Mouse (Mus musculus) midbrain, postnatal 0 days (tissue): ENCODE measurements around the gene Lancl1. TPM values are rescaled to one million over a fixed set of nuclear protein-coding genes. Genes with fewer than 3 reads are reported as not detected.

ENCODE experiments used
- ATAC-seq: fragments of 200-750 bp; cut with Nextera tagmentation; 2 replicates; pipeline ENCODE4 v1.8.0; 2017; ENCODE audit warnings: moderate number of reproducible peaks, mild to moderate bottlenecking, moderate TSS enrichment, moderate library complexity; ENCODE audit not compliant: low FRiP score
- DNase-seq: peaks from one replicate; pipeline ENCODE4 v3.0.0-alpha.2; 2015; ENCODE audit warnings: low spot score
- H3K27ac ChIP-seq: fragments of 300-500 bp; sonication (generic); 2 replicates; pipeline ENCODE4 v1.5.1; 2014; ENCODE audit warnings: low read depth, mild to moderate bottlenecking, low read length, mixed read lengths
- H3K27me3 ChIP-seq: fragments of 300-500 bp; sonication (generic); 2 replicates; pipeline ENCODE4 v1.6.1; 2014; ENCODE audit warnings: low read length, control low read depth, mixed read lengths; ENCODE audit not compliant: insufficient read depth
- H3K36me3 ChIP-seq: fragments of 300-500 bp; sonication (generic); 2 replicates; pipeline ENCODE4 v1.6.1; 2014; ENCODE audit warnings: low read length, control low read depth, mixed read lengths; ENCODE audit not compliant: insufficient read depth
- H3K4me1 ChIP-seq: fragments of 300-500 bp; sonication (generic); 2 replicates; pipeline ENCODE4 v1.6.1; 2014; ENCODE audit warnings: mild to moderate bottlenecking, control low read depth, antibody characterized with exemption, low read length, mixed read lengths; ENCODE audit not compliant: insufficient read depth
- H3K4me2 ChIP-seq: fragments of 300-500 bp; sonication (generic); 2 replicates; pipeline ENCODE4 v1.6.1; 2014; ENCODE audit warnings: low read depth, mild to moderate bottlenecking, low read length, mixed read lengths; ENCODE audit not compliant: poor library complexity, severe bottlenecking
- H3K4me3 ChIP-seq: fragments of 300-500 bp; sonication (generic); 2 replicates; pipeline ENCODE4 v1.5.1; 2014; ENCODE audit warnings: low read depth, mild to moderate bottlenecking, low read length, moderate library complexity
- H3K9ac ChIP-seq: fragments of 300-500 bp; sonication (generic); replicated peaks from 2 replicates; pipeline ENCODE4 v1.6.1; 2014; ENCODE audit warnings: mild to moderate bottlenecking, low read length, moderate library complexity, mixed read lengths; ENCODE audit not compliant: poor library complexity, severe bottlenecking
- H3K9me3 ChIP-seq: fragments of 300-500 bp; sonication (generic); 2 replicates; pipeline ENCODE4 v1.6.1; 2016; ENCODE audit warnings: low read length, control low read depth
- CTCF ChIP-seq: IDR thresholded peaks from 2 replicates; pipeline ENCODE4 v1.5.1; 2016; ENCODE audit warnings: antibody characterized with exemption, mild to moderate bottlenecking
- WGBS: fragments of 180-500 bp; shearing (Covaris S2); extraction: QIAGEN DNeasy Blood & Tissue Kit; methylation state at CpG from one replicate; pipeline ENCODE4 v1.1.7; 2014; 5-methylcytosine and 5-hydroxymethylcytosine counted together
- polyA plus RNA-seq: library from polyadenylated mRNA; unstranded; fragments of >200 nt; fragmentation: Nextera tagmentation; extraction: Ambion mirVana; gene quantifications from 2 replicates; pipeline ENCODE4 v1.2.1, GENCODE M21; 2015
- total RNA-seq: library from RNA; depleted of rRNA; stranded (reverse); fragments of >200 nt; gene quantifications from 2 replicates; pipeline ENCODE4 v1.2.3, GENCODE M21; 2014

Gene Lancl1
- total and polyA plus RNA-seq, 2 experiments from 2014 or later: 127 to 187 TPM

- no peaks in the 10 kb centered on the region for H3K27me3 ChIP-seq
- H3K4me2 ChIP-seq: no peak overlapping the region
- peaks cover 20% of the 10 kb centered on the region for H3K36me3 ChIP-seq
- 92% methylated on average over 3 of the region's 3 CpGs for WGBS
- no peak for ATAC-seq
- no peak for DNase-seq
- no peak overlapping the region for H3K9ac ChIP-seq
- no peak for TF ChIP-seq CTCF
- H3K9me3 ChIP-seq: no peaks in the 10 kb centered on the region
- H3K27ac ChIP-seq: no peak overlapping the region
- no peak overlapping the region for H3K4me3 ChIP-seq
- no peaks in the 10 kb centered on the region for H3K4me1 ChIP-seq
Measured at GRCm38 (mm10) chr1:67010520-67010919, 28.2 kb downstream of the Lancl1 start.

DNA sequence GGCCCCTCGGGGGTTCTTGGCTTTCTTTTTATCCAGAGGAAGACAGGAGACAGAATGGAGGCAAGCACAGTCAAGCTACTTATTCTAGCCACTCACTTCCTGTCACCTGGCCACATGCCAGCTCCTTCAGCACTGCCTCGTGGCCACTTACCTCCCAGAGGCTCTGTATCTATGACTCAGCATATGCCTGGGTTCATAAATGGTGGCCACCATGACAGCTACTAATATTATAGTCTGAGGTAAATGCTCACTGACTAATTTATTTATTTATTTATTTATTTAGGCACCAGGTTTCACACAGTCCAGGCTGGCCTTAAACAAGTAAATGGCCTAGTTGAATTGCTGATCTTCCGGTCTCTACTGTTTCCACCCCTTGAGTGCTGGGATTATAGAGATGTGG is 35.0 kb downstream of the Lancl1 start:
- 62% methylated on average over 3 of the region's 3 CpGs for WGBS
- H3K4me1 ChIP-seq: no peaks in the 10 kb centered on the region
- H3K27ac ChIP-seq: no peak overlapping the region
- no peak overlapping the region for H3K4me3 ChIP-seq
- H3K9me3 ChIP-seq: no peaks in the 10 kb centered on the region
- DNase-seq (peak; percentile 46), ATAC-seq (no peak)
- peaks cover 65% of the 10 kb centered on the region for H3K36me3 ChIP-seq
- H3K9ac ChIP-seq: no peak overlapping the region
- no peak overlapping the region for H3K4me2 ChIP-seq
- no peak for TF ChIP-seq CTCF
- H3K27me3 ChIP-seq: no peaks in the 10 kb centered on the region

GRCm38 (mm10) chr1:67002226-67002625 is 36.4 kb downstream of the Lancl1 start:
- Histone ChIP-seq H3K4me1 (no peaks in the 10 kb centered on the region), H3K4me3 (no peak overlapping the region), H3K9ac (no peak overlapping the region), H3K4me2 (no peak overlapping the region), H3K27ac (no peak overlapping the region), H3K27me3 (no peaks in the 10 kb centered on the region), H3K9me3 (no peaks in the 10 kb centered on the region), H3K36me3 (peaks cover 61% of the 10 kb centered on the region)
- no peak for TF ChIP-seq CTCF
- DNase-seq (no peak), ATAC-seq (no peak)
- WGBS: 86% methylated on average over 6 of the region's 6 CpGs

- Histone ChIP-seq H3K4me3 (no peak overlapping the region), H3K36me3 (peaks cover 54% of the 10 kb centered on the region), H3K27ac (no peak overlapping the region), H3K4me2 (no peak overlapping the region), H3K27me3 (no peaks in the 10 kb centered on the region), H3K9ac (no peak overlapping the region), H3K9me3 (no peaks in the 10 kb centered on the region), H3K4me1 (no peaks in the 10 kb centered on the region)
- TF ChIP-seq CTCF: no peak
- DNase-seq: no peak
- 86% methylated on average over 1 of the region's 1 CpGs for WGBS
- no peak for ATAC-seq
Measured at GRCm38 (mm10) chr1:67001367-67001766, 37.3 kb downstream of the Lancl1 start.

GRCm38 (mm10) chr1:67000484-67000883 is 38.2 kb downstream of the Lancl1 start:
- ATAC-seq: no peak

DNA sequence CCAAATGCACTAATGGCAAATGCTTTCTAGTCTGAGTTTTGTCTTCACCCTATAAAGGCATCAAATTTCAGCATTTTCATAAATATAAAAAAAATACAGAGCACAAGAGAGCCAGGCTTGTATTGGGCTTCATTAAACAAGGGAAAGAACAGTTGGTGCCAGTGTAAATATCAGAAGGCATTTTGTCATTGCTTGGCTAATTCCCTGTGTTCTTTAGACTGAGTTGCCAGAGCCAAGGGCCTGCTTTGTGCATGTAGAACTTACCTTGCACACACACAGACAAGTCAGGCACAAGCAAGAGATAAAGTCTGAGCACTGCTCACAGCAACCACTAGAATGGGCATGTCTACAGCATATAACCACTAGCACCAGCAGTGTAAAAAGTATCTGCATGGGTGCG is 40.1 kb downstream of the Lancl1 start:
- no peak for DNase-seq
- no peak for ATAC-seq
- H3K27ac ChIP-seq: no peak overlapping the region

More at GRCm38 (mm10) chr1:67000484-67000883, 38.2 kb downstream of the Lancl1 start:
- Histone ChIP-seq H3K36me3 (peaks cover 45% of the 10 kb centered on the region), H3K27ac (no peak overlapping the region), H3K27me3 (no peaks in the 10 kb centered on the region), H3K9ac (no peak overlapping the region), H3K9me3 (no peaks in the 10 kb centered on the region), H3K4me2 (no peak overlapping the region), H3K4me3 (no peak overlapping the region), H3K4me1 (no peaks in the 10 kb centered on the region)
- no peak for TF ChIP-seq CTCF
- WGBS: 91% methylated on average over 3 of the region's 3 CpGs
- no peak for DNase-seq

More for the DNA sequence above, 40.1 kb downstream of the Lancl1 start:
- Histone ChIP-seq H3K9me3 (no peaks in the 10 kb centered on the region), H3K27me3 (no peaks in the 10 kb centered on the region), H3K4me3 (no peak overlapping the region), H3K9ac (no peak overlapping the region), H3K36me3 (peaks cover 28% of the 10 kb centered on the region), H3K4me1 (no peaks in the 10 kb centered on the region), H3K4me2 (no peak overlapping the region)
- TF ChIP-seq CTCF: no peak
- 94% methylated on average over 1 of the region's 1 CpGs for WGBS
